Mouse (Mus musculus) forebrain, embryonic 15.5 days (tissue): ENCODE measurements around the gene Lypd3. TPM values are rescaled to one million over a fixed set of nuclear protein-coding genes. Genes with fewer than 3 reads are reported as not detected.
"Not testable (repeated sequence)": the region's sequence is repeated elsewhere in the genome, so short reads cannot be mapped to it uniquely, and the experiment has no call there.

Experiments
- ATAC-seq: fragments of 200-750 bp; cut with Nextera tagmentation; replicated peaks from 2 replicates; pipeline ENCODE4 v1.8.0; 2017; ENCODE audit warnings: mild to moderate bottlenecking, moderate TSS enrichment, moderate library complexity
- H3K27ac ChIP-seq: fragments of 300-500 bp; sonication (generic); replicated peaks from 2 replicates; pipeline ENCODE4 v1.5.1; 2015; ENCODE audit warnings: mild to moderate bottlenecking, inconsistent platforms
- H3K27me3 ChIP-seq: fragments of 300-500 bp; sonication (generic); 2 replicates; pipeline ENCODE4 v1.6.1; 2015; ENCODE audit warnings: inconsistent platforms
- H3K36me3 ChIP-seq: fragments of 300-500 bp; sonication (generic); 2 replicates; pipeline ENCODE4 v1.6.1; 2015; ENCODE audit warnings: mild to moderate bottlenecking, inconsistent platforms
- H3K4me1 ChIP-seq: fragments of 300-500 bp; sonication (generic); 2 replicates; pipeline ENCODE4 v1.6.1; 2015; ENCODE audit warnings: inconsistent platforms
- H3K4me2 ChIP-seq: fragments of 300-500 bp; sonication (generic); replicated peaks from 2 replicates; pipeline ENCODE4 v1.6.1; 2015; ENCODE audit warnings: mild to moderate bottlenecking, inconsistent platforms
- H3K4me3 ChIP-seq: fragments of 300-500 bp; sonication (generic); 2 replicates; pipeline ENCODE4 v1.5.1; 2015; ENCODE audit warnings: mild to moderate bottlenecking, inconsistent platforms
- H3K9ac ChIP-seq: fragments of 300-500 bp; sonication (generic); replicated peaks from 2 replicates; pipeline ENCODE4 v1.6.1; 2015; ENCODE audit warnings: mild to moderate bottlenecking, inconsistent platforms
- H3K9me3 ChIP-seq: fragments of 300-500 bp; sonication (generic); 2 replicates; pipeline ENCODE4 v1.6.1; 2016; ENCODE audit warnings: inconsistent platforms
- WGBS: fragments of 180-500 bp; shearing (Covaris S2); methylation state at CpG from one replicate; pipeline ENCODE4 v1.1.7; 2015; ENCODE audit warnings: mixed read lengths; 5-methylcytosine and 5-hydroxymethylcytosine counted together
- polyA plus RNA-seq: library from polyadenylated mRNA; unstranded; fragments of >200 nt; fragmentation: Nextera tagmentation; extraction: Ambion mirVana; gene quantifications from 2 replicates; pipeline ENCODE4 v1.2.1, GENCODE M21; 2015

The Lypd3 gene
- polyA plus RNA-seq, 1 experiment from 2014 or later, result 0.23 TPM

DNA sequence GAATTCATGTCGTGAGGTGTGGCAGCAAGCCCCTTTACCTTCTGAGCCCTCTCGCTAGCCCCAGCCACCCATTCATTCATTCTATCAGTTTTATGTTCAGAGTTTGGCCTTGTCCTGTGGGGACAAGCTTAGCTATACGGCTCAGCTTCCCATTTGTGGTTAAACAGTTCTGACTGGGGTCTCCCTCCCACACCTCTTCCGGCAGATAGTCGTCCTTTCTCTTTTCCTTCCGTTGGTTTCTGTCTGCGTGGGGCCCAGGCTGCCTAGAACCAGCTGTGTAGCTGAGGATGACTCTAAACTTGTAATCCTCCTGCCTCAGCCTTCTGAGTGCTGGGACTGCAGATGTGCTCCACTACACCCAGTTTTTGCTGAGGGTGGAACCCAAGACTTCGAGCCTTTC, 18.6 kb upstream of the Lypd3 start:
- H3K4me2 ChIP-seq, result no peak overlapping the region
- H3K4me3 ChIP-seq, result no peak overlapping the region
- no peak for ATAC-seq
- peaks cover 1% of the 10 kb centered on the region; the same call in 1 of the 2 replicates for H3K4me1 ChIP-seq
- no peaks in the 10 kb centered on the region for H3K9me3 ChIP-seq
- H3K27ac ChIP-seq, result no peak overlapping the region
- no peaks in the 10 kb centered on the region for H3K36me3 ChIP-seq
- peaks cover 9% of the 10 kb centered on the region for H3K27me3 ChIP-seq
- no peak overlapping the region for H3K9ac ChIP-seq
- 81% methylated on average over 8 of the region's 8 CpGs for WGBS

DNA sequence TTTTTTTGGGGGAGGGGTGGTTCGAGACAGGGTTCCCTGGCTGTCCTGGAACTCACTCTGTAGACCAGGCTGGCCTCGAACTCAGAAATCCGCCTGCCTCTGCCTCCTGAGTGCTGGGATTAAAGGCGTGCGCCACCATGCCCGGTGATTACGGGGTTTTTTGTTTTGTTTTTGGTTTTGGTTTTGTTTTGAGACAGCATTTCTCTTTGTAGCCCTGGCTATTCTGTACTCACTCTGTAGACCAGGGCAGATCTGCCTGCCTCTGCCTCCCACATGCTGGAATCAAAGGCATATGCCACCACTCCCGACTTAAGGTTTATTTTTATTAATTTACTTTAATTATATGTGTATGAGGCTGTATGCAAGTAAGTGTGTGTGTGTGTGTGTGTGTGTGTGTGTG, 18.0 kb upstream of the Lypd3 start:
- not testable (repeated sequence) for H3K9ac ChIP-seq, ATAC-seq, H3K27ac ChIP-seq, H3K4me2 ChIP-seq, H3K9me3 ChIP-seq, H3K27me3 ChIP-seq, H3K4me3 ChIP-seq, H3K36me3 ChIP-seq, H3K4me1 ChIP-seq
- WGBS, result 92% methylated on average over 8 of the region's 8 CpGs

DNA sequence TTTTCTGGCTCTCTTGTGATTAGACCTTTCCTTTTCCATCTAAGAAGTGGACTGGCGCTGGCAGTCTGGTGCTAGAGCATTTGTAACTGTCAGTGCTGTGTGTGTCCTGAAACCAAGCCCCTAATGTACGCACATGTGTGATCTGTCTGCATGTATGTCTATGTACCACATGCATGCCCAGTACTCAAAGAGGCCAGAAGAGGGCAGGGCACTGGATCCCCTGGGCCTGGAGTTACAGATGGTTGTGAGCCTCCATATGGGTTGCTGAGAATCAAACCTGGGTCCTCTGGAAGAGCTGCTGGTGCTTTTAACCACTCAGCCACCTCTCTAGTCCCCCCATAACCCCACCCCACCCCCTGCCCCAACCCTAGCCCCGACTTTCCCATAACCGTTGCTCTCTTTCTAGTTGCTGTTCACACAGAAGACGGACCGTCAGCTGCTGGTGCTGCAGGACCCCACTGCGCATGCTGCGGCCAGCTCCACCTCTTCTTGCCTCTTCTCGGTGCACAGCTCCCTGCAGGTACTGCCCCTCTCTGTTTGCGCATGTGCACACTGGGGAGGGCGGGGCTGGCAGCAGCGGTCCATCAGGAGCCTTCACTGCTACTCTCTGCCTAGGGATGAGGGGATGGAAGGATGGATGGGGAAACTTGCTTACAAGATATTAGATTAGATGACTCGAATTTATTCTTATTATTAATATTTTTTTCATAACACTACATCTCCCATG, 16.5 kb upstream of the Lypd3 start:
- no peaks in the 10 kb centered on the region for H3K9me3 ChIP-seq
- H3K36me3 ChIP-seq, result no peaks in the 10 kb centered on the region
- H3K4me2 ChIP-seq, result no peak overlapping the region
- H3K4me1 ChIP-seq, result no peaks in the 10 kb centered on the region
- H3K4me3 ChIP-seq, result no peak overlapping the region
- H3K27me3 ChIP-seq, result no peaks in the 10 kb centered on the region
- ATAC-seq, result no peak
- 57% methylated on average over 13 of the region's 13 CpGs for WGBS
- no peak overlapping the region for H3K9ac ChIP-seq
- H3K27ac ChIP-seq, result no peak overlapping the region

- Histone ChIP-seq H3K4me2 (no peak overlapping the region), H3K36me3 (no peaks in the 10 kb centered on the region), H3K27me3 (no peaks in the 10 kb centered on the region), H3K9ac (no peak overlapping the region), H3K27ac (no peak overlapping the region), H3K9me3 (no peaks in the 10 kb centered on the region), H3K4me1 (no peaks in the 10 kb centered on the region), H3K4me3 (no peak overlapping the region)
- ATAC-seq, result no peak
- WGBS, result 91% methylated on average over 3 of the region's 3 CpGs
These were observed 15.2 kb upstream of the Lypd3 start for GRCm38 (mm10) chr7:24621193-24621592.

- H3K9ac ChIP-seq, result no peak overlapping the region
- H3K4me3 ChIP-seq, result no peak overlapping the region
- H3K9me3 ChIP-seq, result no peaks in the 10 kb centered on the region
- H3K4me1 ChIP-seq, result no peaks in the 10 kb centered on the region
- WGBS, result 86% methylated on average over 6 of the region's 6 CpGs
- no peak for ATAC-seq
- H3K27ac ChIP-seq, result no peak overlapping the region
- no peak overlapping the region for H3K4me2 ChIP-seq
- 0 out of 2 replicates have a peak, but pooled peaks cover 2% of the 10 kb centered on the region for H3K27me3 ChIP-seq
- no peaks in the 10 kb centered on the region for H3K36me3 ChIP-seq
These were observed 13.4 kb upstream of the Lypd3 start for GRCm38 (mm10) chr7:24622967-24623366.

GRCm38 (mm10) chr7:24628685-24629610, 7.4 kb upstream of the Lypd3 start:
- peak; percentile 84 for ATAC-seq

DNA sequence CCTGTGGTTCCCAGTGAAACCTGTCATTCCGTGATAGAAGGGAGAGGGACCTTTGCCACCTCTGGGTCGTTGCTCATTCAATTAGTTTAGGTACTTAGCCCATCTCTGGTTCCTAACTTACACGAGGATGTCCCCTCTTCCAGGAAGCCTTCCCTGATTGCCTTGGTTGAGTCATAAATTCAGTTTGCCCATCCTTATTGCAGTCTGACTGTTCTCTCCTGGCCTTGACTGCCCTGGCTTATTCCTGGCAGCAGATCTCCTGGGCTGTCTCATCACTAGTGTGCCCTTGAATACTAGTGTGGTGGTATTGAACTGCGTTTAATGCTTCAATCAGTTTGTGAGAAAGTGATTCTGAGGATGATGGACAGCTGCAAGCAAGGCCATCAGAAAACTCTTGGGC, 6.7 kb upstream of the Lypd3 start:
- no peak overlapping the region for H3K27ac ChIP-seq
- H3K9ac ChIP-seq, result no peak overlapping the region
- ATAC-seq, result no peak
- H3K4me2 ChIP-seq, result no peak overlapping the region
- H3K27me3 ChIP-seq, result 0 out of 2 replicates have a peak, but pooled peaks cover 2% of the 10 kb centered on the region
- peaks cover 6% of the 10 kb centered on the region; the same call in 1 of the 2 replicates for H3K4me1 ChIP-seq
- H3K9me3 ChIP-seq, result no peaks in the 10 kb centered on the region
- 73% methylated on average over 4 of the region's 4 CpGs for WGBS
- H3K4me3 ChIP-seq, result no peak overlapping the region
- no peaks in the 10 kb centered on the region for H3K36me3 ChIP-seq

More at GRCm38 (mm10) chr7:24628685-24629610, 7.4 kb upstream of the Lypd3 start:
- Histone ChIP-seq H3K9me3 (no peaks in the 10 kb centered on the region), H3K4me3 (peak overlapping the region; percentile 30), H3K4me1 (peaks cover 6% of the 10 kb centered on the region; the same call in 1 of the 2 replicates), H3K27me3 (0 out of 2 replicates have a peak, but pooled peaks cover 2% of the 10 kb centered on the region), H3K27ac (no peak overlapping the region), H3K36me3 (no peaks in the 10 kb centered on the region), H3K9ac (peak overlapping the region; percentile 35; the same call in 1 of the 2 replicates), H3K4me2 (peak overlapping the region; percentile 52)
- 9% methylated on average over 28 of the region's 33 CpGs for WGBS

- no peak overlapping the region for H3K4me3 ChIP-seq
- H3K36me3 ChIP-seq, result no peaks in the 10 kb centered on the region
- no peaks in the 10 kb centered on the region for H3K9me3 ChIP-seq
- H3K4me2 ChIP-seq, result no peak overlapping the region
- H3K27ac ChIP-seq, result no peak overlapping the region
- no peak overlapping the region for H3K9ac ChIP-seq
- WGBS, result 63% methylated on average over 10 of the region's 10 CpGs
- peaks cover 6% of the 10 kb centered on the region; the same call in 1 of the 2 replicates for H3K4me1 ChIP-seq
- ATAC-seq, result no peak
- 0 out of 2 replicates have a peak, but pooled peaks cover 2% of the 10 kb centered on the region for H3K27me3 ChIP-seq
These were observed 6.1 kb upstream of the Lypd3 start for GRCm38 (mm10) chr7:24630116-24630880.

GRCm38 (mm10) chr7:24637046-24637445, 696 bp downstream of the Lypd3 start:
- H3K4me1 ChIP-seq, result peaks cover 17% of the 10 kb centered on the region
- peaks cover 44% of the 10 kb centered on the region for H3K27me3 ChIP-seq
- H3K9me3 ChIP-seq, result no peaks in the 10 kb centered on the region
- WGBS, result 2% methylated on average over 18 of the region's 18 CpGs
- no peak overlapping the region for H3K27ac ChIP-seq
- no peak for ATAC-seq
- H3K4me2 ChIP-seq, result peak overlapping the region; percentile 82; the same call in 1 of the 2 replicates
- H3K9ac ChIP-seq, result no peak overlapping the region
- H3K4me3 ChIP-seq, result peak overlapping the region; percentile 15; the same call in 1 of the 2 replicates
- no peaks in the 10 kb centered on the region for H3K36me3 ChIP-seq

GRCm38 (mm10) chr7:24638026-24638856, 1.9 kb downstream of the Lypd3 start:
- Histone ChIP-seq H3K4me2 (peak overlapping the region; percentile 82), H3K27ac (no peak overlapping the region), H3K36me3 (no peaks in the 10 kb centered on the region), H3K9ac (peak overlapping the region; percentile 19), H3K9me3 (no peaks in the 10 kb centered on the region), H3K27me3 (peaks cover 44% of the 10 kb centered on the region), H3K4me1 (peaks cover 17% of the 10 kb centered on the region), H3K4me3 (peak overlapping the region; percentile 40)
- ATAC-seq, result no peak; the same call in 1 of the 2 replicates
- WGBS, result 3% methylated on average over 35 of the region's 35 CpGs

- Histone ChIP-seq H3K4me2 (no peak overlapping the region), H3K27me3 (peaks cover 43% of the 10 kb centered on the region), H3K4me1 (peaks cover 17% of the 10 kb centered on the region), H3K9me3 (no peaks in the 10 kb centered on the region), H3K36me3 (no peaks in the 10 kb centered on the region), H3K4me3 (no peak overlapping the region), H3K9ac (no peak overlapping the region), H3K27ac (no peak overlapping the region)
- no peak for ATAC-seq
- WGBS, result 64% methylated on average over 13 of the region's 13 CpGs
These were observed 4.1 kb downstream of the Lypd3 start for GRCm38 (mm10) chr7:24640450-24640849.
